Mouse (Mus musculus) stomach, embryonic 14.5 days (tissue): ENCODE measurements at regions not wholly inside any gene's neighbourhood (a gene's known extent, or its start where the extent isn't known, plus 50 kb on each side); places are given as distances from the start of the nearest gene placed in this dataset.

ENCODE experiments used
- ATAC-seq: fragments of 200-750 bp; cut with Nextera tagmentation; 2 replicates; pipeline ENCODE4 v1.8.0; 2017; ENCODE audit warnings: low read depth, moderate TSS enrichment; ENCODE audit not compliant: insufficient number of reproducible peaks, insufficient read depth, low FRiP score
- H3K27ac ChIP-seq: fragments of 300-500 bp; sonication (generic); 2 replicates; pipeline ENCODE4 v1.5.1; 2014; ENCODE audit warnings: mild to moderate bottlenecking, low read length, moderate library complexity, mixed read lengths
- H3K27me3 ChIP-seq: fragments of 300-500 bp; sonication (generic); 2 replicates; pipeline ENCODE4 v1.6.1; 2014; ENCODE audit warnings: low read length, control low read depth, mixed read lengths; ENCODE audit not compliant: control insufficient read depth, insufficient read depth
- H3K36me3 ChIP-seq: fragments of 300-500 bp; sonication (generic); 2 replicates; pipeline ENCODE4 v1.6.1; 2014; ENCODE audit warnings: mild to moderate bottlenecking, control low read depth, low read length, moderate library complexity, mixed read lengths; ENCODE audit not compliant: control insufficient read depth, insufficient read depth
- H3K4me1 ChIP-seq: fragments of 300-500 bp; sonication (generic); 2 replicates; pipeline ENCODE4 v1.6.1; 2014; ENCODE audit warnings: low read length, control low read depth, mixed read lengths; ENCODE audit not compliant: control insufficient read depth, insufficient read depth
- H3K4me2 ChIP-seq: fragments of 300-500 bp; sonication (generic); replicated peaks from 2 replicates; pipeline ENCODE4 v1.6.1; 2014; ENCODE audit warnings: low read depth, low read length, control low read depth
- H3K4me3 ChIP-seq: fragments of 300-500 bp; sonication (generic); 2 replicates; pipeline ENCODE4 v1.5.1; 2014; ENCODE audit warnings: low read depth, low read length, control low read depth
- H3K9ac ChIP-seq: fragments of 300-500 bp; sonication (generic); replicated peaks from 2 replicates; pipeline ENCODE4 v1.6.1; 2014; ENCODE audit warnings: low read depth, mild to moderate bottlenecking, control low read depth, low read length, moderate library complexity, mixed read lengths
- H3K9me3 ChIP-seq: fragments of 300-500 bp; sonication (generic); 2 replicates; pipeline ENCODE4 v1.6.1; 2016; ENCODE audit warnings: low read depth, low read length, control low read depth; ENCODE audit not compliant: control insufficient read depth
- WGBS: fragments of 180-500 bp; shearing (Covaris S2); extraction: QIAGEN DNeasy Blood & Tissue Kit; methylation state at CpG from one replicate; pipeline ENCODE4 v1.1.7; 2014; 5-methylcytosine and 5-hydroxymethylcytosine counted together

GRCm38 (mm10) chr3:105353268-105353667, 98.9 kb upstream of the Kcnd3 start:
- Histone ChIP-seq H3K27me3 (no peaks in the 10 kb centered on the region), H3K4me3 (no peak overlapping the region), H3K9me3 (no peaks in the 10 kb centered on the region), H3K36me3 (no peaks in the 10 kb centered on the region), H3K27ac (no peak overlapping the region), H3K9ac (no peak overlapping the region), H3K4me2 (no peak overlapping the region), H3K4me1 (no peaks in the 10 kb centered on the region)
- ATAC-seq = no peak
- WGBS = 88% methylated on average over 4 of the region's 4 CpGs

GRCm38 (mm10) chr3:105354123-105354931, 97.8 kb upstream of the Kcnd3 start:
- Histone ChIP-seq H3K4me1 (no peaks in the 10 kb centered on the region), H3K27ac (no peak overlapping the region), H3K36me3 (no peaks in the 10 kb centered on the region), H3K4me2 (no peak overlapping the region), H3K9ac (no peak overlapping the region), H3K4me3 (no peak overlapping the region), H3K27me3 (no peaks in the 10 kb centered on the region), H3K9me3 (no peaks in the 10 kb centered on the region)
- ATAC-seq = no peak
- 75% methylated on average over 15 of the region's 16 CpGs for WGBS

GRCm38 (mm10) chr3:105357511-105357910, 94.6 kb upstream of the Kcnd3 start:
- Histone ChIP-seq H3K4me1 (no peaks in the 10 kb centered on the region), H3K27me3 (no peaks in the 10 kb centered on the region), H3K9ac (no peak overlapping the region), H3K4me3 (no peak overlapping the region), H3K4me2 (no peak overlapping the region), H3K27ac (no peak overlapping the region), H3K36me3 (no peaks in the 10 kb centered on the region), H3K9me3 (no peaks in the 10 kb centered on the region)
- ATAC-seq = no peak
- WGBS = 74% methylated on average over 2 of the region's 2 CpGs

GRCm38 (mm10) chr3:105359636-105360035, 92.5 kb upstream of the Kcnd3 start:
- H3K27ac ChIP-seq = no peak overlapping the region
- 47% methylated on average over 3 of the region's 3 CpGs for WGBS
- H3K9me3 ChIP-seq = no peaks in the 10 kb centered on the region
- no peaks in the 10 kb centered on the region for H3K27me3 ChIP-seq
- H3K36me3 ChIP-seq = no peaks in the 10 kb centered on the region
- no peak overlapping the region for H3K9ac ChIP-seq
- no peak overlapping the region for H3K4me2 ChIP-seq
- no peaks in the 10 kb centered on the region for H3K4me1 ChIP-seq
- H3K4me3 ChIP-seq = no peak overlapping the region
- ATAC-seq = no peak

- H3K4me3 ChIP-seq = no peak overlapping the region
- no peaks in the 10 kb centered on the region for H3K9me3 ChIP-seq
- WGBS = 85% methylated on average over 5 of the region's 5 CpGs
- no peak overlapping the region for H3K4me2 ChIP-seq
- no peaks in the 10 kb centered on the region for H3K4me1 ChIP-seq
- H3K36me3 ChIP-seq = no peaks in the 10 kb centered on the region
- no peak overlapping the region for H3K9ac ChIP-seq
- H3K27me3 ChIP-seq = no peaks in the 10 kb centered on the region
- no peak for ATAC-seq
- H3K27ac ChIP-seq = no peak overlapping the region
Measured at GRCm38 (mm10) chr3:105364685-105365084, 87.4 kb upstream of the Kcnd3 start.

GRCm38 (mm10) chr3:105366806-105367205, 85.3 kb upstream of the Kcnd3 start:
- 91% methylated on average over 6 of the region's 6 CpGs for WGBS
- Histone ChIP-seq H3K4me1 (no peaks in the 10 kb centered on the region), H3K27ac (no peak overlapping the region), H3K9ac (no peak overlapping the region), H3K27me3 (no peaks in the 10 kb centered on the region), H3K4me3 (no peak overlapping the region), H3K9me3 (no peaks in the 10 kb centered on the region), H3K36me3 (no peaks in the 10 kb centered on the region), H3K4me2 (no peak overlapping the region)
- ATAC-seq = no peak

- H3K4me1 ChIP-seq = no peaks in the 10 kb centered on the region
- no peak overlapping the region for H3K27ac ChIP-seq
- H3K4me3 ChIP-seq = no peak overlapping the region
- H3K4me2 ChIP-seq = no peak overlapping the region
- 75% methylated on average over 8 of the region's 8 CpGs for WGBS
- H3K9ac ChIP-seq = no peak overlapping the region
- H3K36me3 ChIP-seq = no peaks in the 10 kb centered on the region
- H3K9me3 ChIP-seq = no peaks in the 10 kb centered on the region
- H3K27me3 ChIP-seq = no peaks in the 10 kb centered on the region
- no peak for ATAC-seq
Measured at GRCm38 (mm10) chr3:105367972-105368371, 84.2 kb upstream of the Kcnd3 start.

GRCm38 (mm10) chr3:105372371-105372828, 79.7 kb upstream of the Kcnd3 start:
- no peaks in the 10 kb centered on the region for H3K4me1 ChIP-seq
- WGBS = 61% methylated on average over 6 of the region's 6 CpGs
- H3K4me2 ChIP-seq = no peak overlapping the region
- H3K9ac ChIP-seq = no peak overlapping the region
- no peak for ATAC-seq
- no peaks in the 10 kb centered on the region for H3K27me3 ChIP-seq
- H3K9me3 ChIP-seq = no peaks in the 10 kb centered on the region
- no peak overlapping the region for H3K4me3 ChIP-seq
- H3K36me3 ChIP-seq = no peaks in the 10 kb centered on the region
- no peak overlapping the region for H3K27ac ChIP-seq

GRCm38 (mm10) chr3:105374306-105374705, 77.8 kb upstream of the Kcnd3 start:
- Histone ChIP-seq H3K36me3 (no peaks in the 10 kb centered on the region), H3K4me3 (no peak overlapping the region), H3K9ac (no peak overlapping the region), H3K9me3 (no peaks in the 10 kb centered on the region), H3K4me2 (no peak overlapping the region), H3K27ac (no peak overlapping the region), H3K27me3 (no peaks in the 10 kb centered on the region), H3K4me1 (no peaks in the 10 kb centered on the region)
- no peak for ATAC-seq
- WGBS = 81% methylated on average over 1 of the region's 1 CpGs
